In the genomic region with DNA sequence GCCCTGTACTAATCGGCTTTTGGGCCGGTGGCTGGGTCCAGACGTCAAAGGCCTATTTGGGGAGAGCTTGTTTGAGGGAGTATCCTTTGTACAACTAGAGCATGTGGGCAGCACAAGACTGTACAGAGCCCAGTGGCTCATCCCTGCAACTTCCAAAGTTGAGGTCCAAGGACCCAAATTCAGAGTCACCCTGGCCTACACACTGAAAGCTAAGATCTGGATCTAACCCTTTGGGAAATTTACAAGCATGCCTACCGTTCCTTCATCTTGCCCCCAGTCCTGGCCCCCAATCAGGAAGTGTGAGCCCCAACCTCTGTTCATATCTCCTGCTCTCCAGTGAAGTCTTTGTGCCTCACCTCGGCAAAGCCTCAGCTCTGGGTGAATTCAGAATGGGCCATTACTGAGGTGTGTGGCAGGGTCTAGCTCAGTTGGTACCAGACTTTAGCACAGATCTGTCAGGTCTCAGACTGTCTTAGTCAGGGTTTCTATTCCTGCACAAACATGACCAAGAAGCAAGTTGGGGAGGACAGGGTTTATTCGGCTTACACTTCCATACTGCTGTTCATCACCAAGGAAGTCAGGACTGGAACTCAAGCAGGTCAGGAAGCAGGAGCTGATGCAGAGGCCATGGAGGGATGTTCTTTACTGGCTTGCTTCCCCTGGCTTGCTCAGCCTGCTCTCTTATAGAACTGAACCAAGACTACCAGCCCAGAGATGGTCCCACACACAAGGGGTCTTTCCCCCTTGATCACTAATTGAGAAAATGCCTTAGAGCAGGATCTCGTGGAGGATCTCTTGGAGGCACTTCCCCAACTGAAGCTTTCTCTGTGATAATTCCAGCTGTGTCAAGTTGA, we compare ENCODE assay signal across 7 mouse cellular contexts. TPM values are rescaled to one million over a fixed set of nuclear protein-coding genes. Genes with fewer than 3 reads are reported as not detected.
A peak's percentile ranks its signal among the peaks of the same experiment; 100 is the strongest.
DNase-seq lines count a peak whose midpoint lies in the region; ATAC-seq lines count a peak whose summit lies in the region.
"Not testable (repeated sequence)": the region's sequence is repeated elsewhere in the genome, so short reads cannot be mapped to it uniquely, and the experiment has no call there.

No protein-coding gene starts in this region.

- H3K9me3 ChIP-seq in embryonic facial prominence, embryonic 13.5 days; heart, embryonic 10.5 days; lung, embryonic 16.5 days (ENCODE audit: control insufficient read depth, low read length); neural tube, embryonic 14.5 days (ENCODE audit: control insufficient read depth, low read length): not testable (repeated sequence)

- H3K27ac ChIP-seq in embryonic facial prominence, embryonic 13.5 days = peak overlapping the region; percentile 78
- H3K27ac ChIP-seq in heart, embryonic 10.5 days = peak overlapping the region; percentile 49; the same call in 1 of the 2 replicates
- H3K27ac ChIP-seq in lung, embryonic 16.5 days (ENCODE audit: low read length) = peak overlapping the region; percentile 67
- H3K27ac ChIP-seq in neural tube, embryonic 14.5 days (ENCODE audit: low read depth, low read length) = peak overlapping the region; percentile 50

- DNase-seq in adrenal gland, adult 2 months = peak; percentile 68
- DNase-seq in heart, embryonic 10.5 days (ENCODE audit: low spot score) = peak; percentile 76
- DNase-seq in induced T-regulatory cell, adult 2 months (ENCODE audit: low read depth) = peak; percentile 61
- peak; percentile 41 to 44 for DNase-seq in layer of hippocampus, postnatal 10 days (ENCODE audit: low spot score in 2 of 2)

- WGBS in embryonic facial prominence, embryonic 13.5 days = 32% methylated on average over 7 of the region's 7 CpGs
- 27% methylated on average over 7 of the region's 7 CpGs for WGBS in heart, embryonic 10.5 days
- WGBS in lung, embryonic 16.5 days = 18% methylated on average over 7 of the region's 7 CpGs
- 40% methylated on average over 7 of the region's 7 CpGs for WGBS in neural tube, embryonic 14.5 days

- not testable (repeated sequence) for H3K9ac ChIP-seq in embryonic facial prominence, embryonic 13.5 days; lung, embryonic 16.5 days (ENCODE audit: low read length)
- peak overlapping the region; percentile 32; the same call in 1 of the 2 replicates for H3K9ac ChIP-seq in neural tube, embryonic 14.5 days (replicated peaks; ENCODE audit: low read depth, low read length)

- peaks cover 40% of the 10 kb centered on the region for H3K36me3 ChIP-seq in embryonic facial prominence, embryonic 13.5 days
- H3K36me3 ChIP-seq in heart, embryonic 10.5 days = peaks cover 47% of the 10 kb centered on the region
- peaks cover 32% of the 10 kb centered on the region for H3K36me3 ChIP-seq in lung, embryonic 16.5 days (ENCODE audit: control insufficient read depth, insufficient read depth, low read length)
- H3K36me3 ChIP-seq in neural tube, embryonic 14.5 days (ENCODE audit: control insufficient read depth, insufficient read depth, low read length) = peaks cover 34% of the 10 kb centered on the region

- peaks cover 37% of the 10 kb centered on the region for H3K4me1 ChIP-seq in embryonic facial prominence, embryonic 13.5 days
- H3K4me1 ChIP-seq in heart, embryonic 10.5 days = peaks cover 19% of the 10 kb centered on the region
- H3K4me1 ChIP-seq in lung, embryonic 16.5 days (replicated peaks; ENCODE audit: control insufficient read depth, insufficient read depth, low read length) = peaks cover 15% of the 10 kb centered on the region
- peaks cover 26% of the 10 kb centered on the region for H3K4me1 ChIP-seq in neural tube, embryonic 14.5 days (ENCODE audit: control insufficient read depth, insufficient read depth, low read length)

- not testable (repeated sequence) for H3K27me3 ChIP-seq in embryonic facial prominence, embryonic 13.5 days; heart, embryonic 10.5 days (ENCODE audit: insufficient read depth, poor library complexity, severe bottlenecking); lung, embryonic 16.5 days (ENCODE audit: control insufficient read depth, insufficient read depth, low read depth, low read length); neural tube, embryonic 14.5 days (ENCODE audit: control insufficient read depth, insufficient read depth, low read length)

- H3K4me3 ChIP-seq in embryonic facial prominence, embryonic 13.5 days = peak overlapping the region; percentile 91
- peak overlapping the region; percentile 1; the same call in 1 of the 2 replicates for H3K4me3 ChIP-seq in heart, embryonic 10.5 days
- not testable (repeated sequence) for H3K4me3 ChIP-seq in lung, embryonic 16.5 days (ENCODE audit: low read length); neural tube, embryonic 14.5 days (ENCODE audit: low read depth, low read length)

- peak; percentile 10; the same call in 1 of the 2 replicates for ATAC-seq in embryonic facial prominence, embryonic 13.5 days (ENCODE audit: insufficient number of reproducible peaks, insufficient read depth, low FRiP score, low TSS enrichment, low read depth)
- peak; percentile 26 for ATAC-seq in lung, embryonic 16.5 days (ENCODE audit: low read depth)
- peak; percentile 33; the same call in 1 of the 2 replicates for ATAC-seq in neural tube, embryonic 14.5 days (ENCODE audit: low read depth)

- not testable (repeated sequence) for H3K4me2 ChIP-seq in embryonic facial prominence, embryonic 13.5 days; lung, embryonic 16.5 days (ENCODE audit: low read depth, low read length)
- peak overlapping the region; percentile 100; the same call in 1 of the 2 replicates for H3K4me2 ChIP-seq in neural tube, embryonic 14.5 days (ENCODE audit: low read depth, low read length)

RNA-seq across cellular contexts. Expression of a gene that starts 22.9 kb away (rescaled TPM):
- total RNA-seq in adrenal gland, adult 2 months (2021) = 100 to 1,000 TPM; 106 to 109 TPM
- polyA plus RNA-seq in adrenal gland, adult 2 months (2012; rRNA removed) = 119 and 125 TPM in 2 replicates
- polyA plus RNA-seq in embryonic facial prominence, embryonic 13.5 days (2015; fragmentation: Nextera tagmentation; extraction: Ambion mirVana) = 73.0 and 75.3 TPM in 2 replicates
- polyA plus RNA-seq in heart, embryonic 10.5 days (2016; fragmentation: Nextera tagmentation; extraction: Ambion mirVana) = 74.4 and 75.2 TPM in 2 replicates
- 10 to 100 TPM; 67.3 to 72.8 TPM for total RNA-seq in layer of hippocampus, postnatal 10 days (2021)
- polyA plus RNA-seq in lung, embryonic 16.5 days (2015; fragmentation: Nextera tagmentation; extraction: Ambion mirVana) = 76.3 and 83.2 TPM in 2 replicates
- 78.5 and 78.6 TPM in 2 replicates for polyA plus RNA-seq in neural tube, embryonic 14.5 days (2014; fragmentation: Nextera tagmentation; extraction: Ambion mirVana)

RNA-seq across cellular contexts. Expression of a gene that starts 53.4 kb away (rescaled TPM):
- total RNA-seq in adrenal gland, adult 2 months (2021) = 100 to 1,000 TPM; 174 to 246 TPM
- 737 and 768 TPM in 2 replicates for polyA plus RNA-seq in adrenal gland, adult 2 months (2012; rRNA removed)
- polyA plus RNA-seq in embryonic facial prominence, embryonic 13.5 days (2015; fragmentation: Nextera tagmentation; extraction: Ambion mirVana) = 44.4 and 47.8 TPM in 2 replicates
- polyA plus RNA-seq in heart, embryonic 10.5 days (2016; fragmentation: Nextera tagmentation; extraction: Ambion mirVana) = 4.2 and 4.3 TPM in 2 replicates
- 10 to 100 TPM; 33.4 to 35.4 TPM for total RNA-seq in layer of hippocampus, postnatal 10 days (2021)
- 52.3 and 61.9 TPM in 2 replicates for polyA plus RNA-seq in lung, embryonic 16.5 days (2015; fragmentation: Nextera tagmentation; extraction: Ambion mirVana)
- polyA plus RNA-seq in neural tube, embryonic 14.5 days (2014; fragmentation: Nextera tagmentation; extraction: Ambion mirVana) = 14.0 and 25.7 TPM in 2 replicates

Comparison
In these comparisons a context has a peak if more than half of its experiments do, and no peak if none do; other contexts are left out.
1. RNA of a gene that starts 53.4 kb away (polyA plus RNA-seq): 737 to 768 TPM in adrenal gland, adult 2 months; 52.3 to 61.9 TPM in lung, embryonic 16.5 days, 44.4 to 47.8 TPM in embryonic facial prominence, embryonic 13.5 days, 14.0 to 25.7 TPM in neural tube, embryonic 14.5 days and 4.2 to 4.3 TPM in heart, embryonic 10.5 days; every median in the first group is over 10 times any median in the second.
2. Peak in every context shown above with its lines, with median percentiles within 50 percentile points of each other: DNase-seq, ATAC-seq and H3K27ac ChIP-seq.